Mouse (Mus musculus) stomach, postnatal 0 days (tissue): Measurements from ENCODE around the gene Tmem150c. TPM values are rescaled to one million over a fixed set of nuclear protein-coding genes. Genes with fewer than 3 reads are reported as not detected.
A peak's percentile ranks its signal among the peaks of the same experiment; 100 is the strongest.

Source experiments
- ATAC-seq: fragments of 200-750 bp; cut with Nextera tagmentation; 2 replicates; pipeline ENCODE4 v1.8.0; 2017; ENCODE audit not compliant: low FRiP score, low TSS enrichment
- DNase-seq: peaks from one replicate; pipeline ENCODE4 v3.0.0-alpha.2; 2016; ENCODE audit warnings: low spot score
- H3K27ac ChIP-seq: fragments of 300-500 bp; sonication (generic); replicated peaks from 2 replicates; pipeline ENCODE4 v1.5.1; 2014; ENCODE audit warnings: mild to moderate bottlenecking, control low read depth
- H3K27me3 ChIP-seq: fragments of 300-500 bp; sonication (generic); 2 replicates; pipeline ENCODE4 v1.6.1; 2014; ENCODE audit warnings: low read length; ENCODE audit not compliant: control insufficient read depth, insufficient read depth
- H3K36me3 ChIP-seq: fragments of 300-500 bp; sonication (generic); 2 replicates; pipeline ENCODE4 v1.6.1; 2014; ENCODE audit warnings: low read length, mixed read lengths; ENCODE audit not compliant: control insufficient read depth, insufficient read depth
- H3K4me1 ChIP-seq: fragments of 300-500 bp; sonication (generic); replicated peaks from 2 replicates; pipeline ENCODE4 v1.6.1; 2014; ENCODE audit warnings: antibody characterized with exemption; ENCODE audit not compliant: control insufficient read depth, insufficient read depth
- H3K4me2 ChIP-seq: fragments of 300-500 bp; sonication (generic); replicated peaks from 2 replicates; pipeline ENCODE4 v1.6.1; 2014; ENCODE audit warnings: low read depth, mild to moderate bottlenecking, control low read depth, moderate library complexity
- H3K4me3 ChIP-seq: fragments of 300-500 bp; sonication (generic); 2 replicates; pipeline ENCODE4 v1.5.1; 2014; ENCODE audit warnings: low read depth, low read length, control low read depth
- H3K9ac ChIP-seq: fragments of 300-500 bp; sonication (generic); 2 replicates; pipeline ENCODE4 v1.6.1; 2014; ENCODE audit warnings: mild to moderate bottlenecking, low read length, control low read depth, mixed read lengths
- H3K9me3 ChIP-seq: fragments of 300-500 bp; sonication (generic); 2 replicates; pipeline ENCODE4 v1.6.1; 2016; ENCODE audit warnings: low read length; ENCODE audit not compliant: control insufficient read depth
- CTCF ChIP-seq: IDR thresholded peaks from 2 replicates; pipeline ENCODE4 v1.5.1; 2016; ENCODE audit warnings: antibody characterized with exemption, low read depth, mild to moderate bottlenecking, moderate library complexity
- EP300 ChIP-seq: optimal IDR thresholded peaks from 2 replicates; pipeline ENCODE3; 2016; ENCODE audit warnings: antibody characterized with exemption
- WGBS: fragments of 180-500 bp; shearing (Covaris S2); extraction: QIAGEN DNeasy Blood & Tissue Kit; methylation state at CpG from one replicate; pipeline ENCODE4 v1.1.7; 2014; 5-methylcytosine and 5-hydroxymethylcytosine counted together
- polyA plus RNA-seq: library from polyadenylated mRNA; unstranded; fragments of >200 nt; fragmentation: Nextera tagmentation; extraction: Ambion mirVana; gene quantifications from 2 replicates; pipeline ENCODE4 v1.2.1, GENCODE M21; 2015

Gene Tmem150c
- polyA plus RNA-seq, 1 experiment from 2014 or later = 2.4 TPM

- WGBS = 58% methylated on average over 4 of the region's 4 CpGs
- DNase-seq (no peak), ATAC-seq (no peak)
- Histone ChIP-seq H3K27me3 (no peaks in the 10 kb centered on the region), H3K9me3 (no peaks in the 10 kb centered on the region), H3K4me3 (no peak overlapping the region), H3K27ac (0 out of 2 replicates have a peak overlapping the region, but pooled peaks have one; percentile 5), H3K4me2 (no peak overlapping the region), H3K9ac (no peak overlapping the region), H3K4me1 (peaks cover 2% of the 10 kb centered on the region; the same call in 1 of the 2 replicates), H3K36me3 (no peaks in the 10 kb centered on the region)
- TF ChIP-seq EP300 = no peak
- TF ChIP-seq CTCF = no peak
Measured at GRCm38 (mm10) chr5:100044030-100044429, 115.6 kb downstream of the Tmem150c start.

- ATAC-seq (no peak), DNase-seq (peak; percentile 63)
- TF ChIP-seq CTCF = no peak
- TF ChIP-seq EP300 = no peak
- peaks cover 2% of the 10 kb centered on the region; the same call in 1 of the 2 replicates for H3K4me1 ChIP-seq
- H3K4me2 ChIP-seq = no peak overlapping the region
- H3K4me3 ChIP-seq = no peak overlapping the region
- H3K27ac ChIP-seq = no peak overlapping the region
- no peaks in the 10 kb centered on the region for H3K9me3 ChIP-seq
- 53% methylated on average over 5 of the region's 5 CpGs for WGBS
- no peak overlapping the region for H3K9ac ChIP-seq
- no peaks in the 10 kb centered on the region for H3K27me3 ChIP-seq
- no peaks in the 10 kb centered on the region for H3K36me3 ChIP-seq
Measured at GRCm38 (mm10) chr5:100043361-100043760, 116.2 kb downstream of the Tmem150c start.

GRCm38 (mm10) chr5:100042467-100042866 lies 117.1 kb downstream of the Tmem150c start:
- no peak overlapping the region for H3K4me3 ChIP-seq
- no peak for TF ChIP-seq EP300
- TF ChIP-seq CTCF = no peak
- H3K27me3 ChIP-seq = no peaks in the 10 kb centered on the region
- no peak overlapping the region for H3K27ac ChIP-seq
- H3K36me3 ChIP-seq = no peaks in the 10 kb centered on the region
- ATAC-seq (no peak), DNase-seq (no peak)
- H3K4me2 ChIP-seq = no peak overlapping the region
- peaks cover 2% of the 10 kb centered on the region; the same call in 1 of the 2 replicates for H3K4me1 ChIP-seq
- no peak overlapping the region for H3K9ac ChIP-seq
- WGBS = 73% methylated on average over 8 of the region's 8 CpGs
- H3K9me3 ChIP-seq = no peaks in the 10 kb centered on the region

GRCm38 (mm10) chr5:100041272-100041671 lies 118.3 kb downstream of the Tmem150c start:
- H3K4me2 ChIP-seq = no peak overlapping the region
- WGBS = 87% methylated on average over 4 of the region's 4 CpGs
- H3K27me3 ChIP-seq = no peaks in the 10 kb centered on the region
- H3K4me1 ChIP-seq = peaks cover 4% of the 10 kb centered on the region; the same call in 1 of the 2 replicates
- no peak for ATAC-seq
- H3K4me3 ChIP-seq = no peak overlapping the region
- H3K36me3 ChIP-seq = no peaks in the 10 kb centered on the region
- H3K9me3 ChIP-seq = no peaks in the 10 kb centered on the region
- no peak overlapping the region for H3K9ac ChIP-seq
- no peak for DNase-seq
- no peak overlapping the region for H3K27ac ChIP-seq
- TF ChIP-seq EP300 (no peak), CTCF (no peak)

GRCm38 (mm10) chr5:100040281-100040784 lies 119.3 kb downstream of the Tmem150c start:
- TF ChIP-seq CTCF (no peak), EP300 (no peak)
- ATAC-seq (no peak), DNase-seq (peak; percentile 54)
- peak overlapping the region; percentile 94 for H3K4me3 ChIP-seq
- no peaks in the 10 kb centered on the region for H3K27me3 ChIP-seq
- H3K36me3 ChIP-seq = no peaks in the 10 kb centered on the region; the same call in 1 of the 2 replicates
- H3K4me1 ChIP-seq = peaks cover 4% of the 10 kb centered on the region; the same call in 1 of the 2 replicates
- WGBS = 2% methylated on average over 19 of the region's 19 CpGs
- H3K9me3 ChIP-seq = no peaks in the 10 kb centered on the region
- H3K27ac ChIP-seq = peak overlapping the region; percentile 98
- H3K9ac ChIP-seq = peak overlapping the region; percentile 78
- peak overlapping the region; percentile 89 for H3K4me2 ChIP-seq

GRCm38 (mm10) chr5:100039602-100040142 lies 119.9 kb downstream of the Tmem150c start, which contains the start of the genes Hnrnpdl and Enoph1:
TSS of gene Hnrnpdl (minus strand) at chr5:100039664.
TSS of gene Enoph1 (plus strand) at chr5:100039985.
- H3K9me3 ChIP-seq = no peaks in the 10 kb centered on the region
- DNase-seq (peak; percentile 98), ATAC-seq (peak; percentile 85)
- peak within 1 kb of the TSS; percentile 95 for H3K9ac ChIP-seq
- no peaks in the 10 kb centered on the region; the same call in 1 of the 2 replicates for H3K36me3 ChIP-seq
- peaks cover 4% of the 10 kb centered on the region; the same call in 1 of the 2 replicates for H3K4me1 ChIP-seq
- under 1% methylated on average over 56 of the region's 57 CpGs for WGBS
- peak within 1 kb of the TSS; percentile 89 for H3K4me2 ChIP-seq
- H3K4me3 ChIP-seq = peak within 1 kb of the TSS; percentile 94
- no peaks in the 10 kb centered on the region for H3K27me3 ChIP-seq
- peak within 1 kb of the TSS; percentile 98 for H3K27ac ChIP-seq
- TF ChIP-seq CTCF (no peak), EP300 (no peak)
